Mouse (Mus musculus): ENCODE measurements around the gene Kcnj8.

Gene Kcnj8

DNA sequence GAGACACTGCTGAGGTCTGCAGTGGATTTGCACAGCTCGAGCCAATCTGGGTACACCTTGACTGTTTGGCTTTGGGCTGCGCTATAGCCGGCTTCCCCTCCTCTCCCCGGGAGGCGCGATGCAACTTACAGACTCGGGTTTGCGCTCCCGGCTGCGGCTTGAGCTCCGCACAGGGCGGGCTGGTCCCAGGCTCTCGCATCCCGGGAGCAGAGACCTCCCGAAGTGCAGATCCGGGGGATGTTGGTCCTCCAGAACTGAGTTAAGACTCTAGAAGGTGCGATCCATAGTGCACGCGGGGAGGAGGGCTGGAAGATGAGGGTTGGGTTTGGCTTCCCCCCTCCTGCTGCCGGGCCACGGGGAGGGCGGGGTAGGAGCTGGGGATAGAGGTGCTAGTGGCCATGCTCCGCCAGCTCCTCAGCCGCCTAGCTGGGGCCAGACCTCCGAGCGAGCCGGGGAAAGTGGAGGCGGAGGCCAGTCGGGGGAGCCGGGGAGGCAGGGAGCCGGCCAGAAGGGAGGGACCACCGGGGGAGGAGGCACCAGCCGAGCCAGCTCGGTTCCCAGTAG lies at the start of gene Kcnj8:
Kcnj8 (minus strand) TSS at position 560 of the 564 bp plus-strand sequence.
- DNase-seq (ENCODE audit: low spot score), result no peak

DNA sequence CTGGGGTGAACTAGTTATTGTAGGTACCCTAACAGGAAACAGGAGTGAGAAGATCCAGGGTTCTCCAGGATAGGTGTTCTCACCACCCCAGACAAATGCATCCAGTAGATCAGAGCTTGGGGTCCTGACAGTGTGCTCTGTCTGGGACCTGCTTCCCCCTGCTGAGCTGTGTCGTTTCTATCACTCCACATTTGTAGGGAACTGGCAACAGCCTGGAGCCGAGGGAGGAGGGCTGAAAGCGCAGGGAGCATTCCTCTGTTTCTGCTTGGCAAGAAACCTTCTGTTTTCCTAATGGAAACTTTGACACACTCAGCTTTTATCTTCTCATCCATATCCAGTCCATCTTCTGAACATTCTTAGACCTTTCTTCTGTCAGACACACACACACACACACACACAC lies 45.2 kb upstream of the Kcnj8 start:
- DNase-seq (ENCODE audit: low spot score), result no peak

- DNase-seq (ENCODE audit: low spot score), result peak; percentile 43
Measured at GRCm38 (mm10) chr6:142614324-142614723, 42.9 kb upstream of the Kcnj8 start.

DNA sequence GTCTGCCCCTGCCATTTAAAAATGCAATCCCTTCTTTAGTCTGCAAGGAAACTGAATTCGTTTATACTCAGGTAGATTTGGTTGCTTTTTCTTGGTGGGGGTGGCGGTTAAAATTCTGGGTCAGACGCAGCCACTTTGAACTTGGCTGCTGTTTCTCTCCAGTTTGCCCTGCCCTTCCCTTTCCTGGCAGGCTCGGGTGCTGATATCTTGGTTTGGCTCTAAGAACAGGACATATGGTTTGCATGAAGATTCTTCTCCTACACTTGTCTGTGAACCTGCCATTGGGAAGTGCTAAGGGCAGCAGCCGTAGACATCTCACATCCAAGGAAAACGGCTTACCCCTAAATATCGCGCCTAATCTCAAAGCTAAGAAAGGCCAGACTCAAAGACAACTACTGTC lies 41.0 kb upstream of the Kcnj8 start:
- DNase-seq (ENCODE audit: low spot score), result no peak

- DNase-seq (ENCODE audit: low spot score), result no peak
Measured at GRCm38 (mm10) chr6:142609401-142610373, 38.3 kb upstream of the Kcnj8 start.

DNA sequence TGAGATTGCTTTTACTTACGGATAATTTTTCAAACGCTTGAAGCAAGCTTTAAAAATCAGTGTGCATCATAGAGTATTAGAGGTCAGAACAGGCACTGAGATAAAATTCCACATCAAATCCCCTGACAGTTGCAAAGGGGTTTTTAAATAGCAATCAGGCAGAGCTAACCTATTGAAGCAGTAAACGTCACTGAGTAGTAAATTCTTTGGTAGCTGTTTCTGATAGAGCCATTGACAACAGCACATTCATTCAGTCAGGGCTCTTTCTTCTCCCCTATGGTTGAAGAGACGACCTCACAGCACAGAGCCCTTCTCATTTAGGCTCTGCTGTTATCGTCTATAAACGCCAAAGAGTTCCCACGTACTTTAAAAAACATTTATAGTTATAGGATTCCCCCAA lies 35.7 kb upstream of the Kcnj8 start:
- no peak for DNase-seq (ENCODE audit: low spot score)

DNA sequence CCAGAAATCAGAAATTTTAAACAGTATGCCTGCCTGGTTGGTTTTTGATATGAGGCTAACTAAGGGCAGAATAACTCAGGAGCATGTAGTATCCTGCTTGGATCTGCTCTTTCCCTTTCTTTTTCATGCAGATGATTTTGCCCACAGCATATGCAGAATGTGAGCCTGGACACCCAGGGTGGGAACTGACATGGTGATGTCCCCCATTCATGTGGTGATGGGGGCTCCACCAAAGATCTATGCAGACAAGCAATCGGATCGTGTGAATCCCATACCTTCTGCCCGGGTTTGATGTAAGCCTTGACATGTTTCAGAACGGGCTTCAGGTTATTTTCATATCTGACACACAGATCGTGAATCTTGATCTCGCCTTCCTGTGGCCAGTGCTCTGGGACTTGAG lies 31.4 kb upstream of the Kcnj8 start:
- no peak for DNase-seq (ENCODE audit: low spot score)

- no peak for DNase-seq (ENCODE audit: low spot score)
Measured at GRCm38 (mm10) chr6:142578831-142579230, 7.4 kb upstream of the Kcnj8 start.

DNA sequence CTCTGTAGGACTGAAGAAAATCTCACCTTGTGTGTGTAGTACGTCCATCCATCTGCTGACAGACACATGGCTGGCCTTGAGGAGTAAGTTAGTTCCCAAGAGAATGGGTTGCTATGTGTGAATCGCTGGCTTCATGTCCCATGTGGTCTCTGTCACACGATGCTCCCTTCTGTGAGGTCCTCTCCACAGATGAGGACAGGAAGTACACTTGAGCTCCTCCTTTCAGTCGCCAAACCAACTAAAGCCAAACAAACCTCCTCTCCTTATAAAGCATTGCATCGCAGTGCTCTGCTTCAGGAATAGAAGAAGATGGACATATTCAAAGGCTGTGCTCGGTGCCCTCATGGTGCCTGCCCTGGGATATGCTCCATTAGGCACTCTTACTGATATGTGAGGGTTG lies 6.4 kb upstream of the Kcnj8 start:
- DNase-seq (ENCODE audit: low spot score), result no peak

GRCm38 (mm10) chr6:142572876-142573275 lies 1.5 kb upstream of the Kcnj8 start:
- no peak for DNase-seq (ENCODE audit: low spot score)

DNA sequence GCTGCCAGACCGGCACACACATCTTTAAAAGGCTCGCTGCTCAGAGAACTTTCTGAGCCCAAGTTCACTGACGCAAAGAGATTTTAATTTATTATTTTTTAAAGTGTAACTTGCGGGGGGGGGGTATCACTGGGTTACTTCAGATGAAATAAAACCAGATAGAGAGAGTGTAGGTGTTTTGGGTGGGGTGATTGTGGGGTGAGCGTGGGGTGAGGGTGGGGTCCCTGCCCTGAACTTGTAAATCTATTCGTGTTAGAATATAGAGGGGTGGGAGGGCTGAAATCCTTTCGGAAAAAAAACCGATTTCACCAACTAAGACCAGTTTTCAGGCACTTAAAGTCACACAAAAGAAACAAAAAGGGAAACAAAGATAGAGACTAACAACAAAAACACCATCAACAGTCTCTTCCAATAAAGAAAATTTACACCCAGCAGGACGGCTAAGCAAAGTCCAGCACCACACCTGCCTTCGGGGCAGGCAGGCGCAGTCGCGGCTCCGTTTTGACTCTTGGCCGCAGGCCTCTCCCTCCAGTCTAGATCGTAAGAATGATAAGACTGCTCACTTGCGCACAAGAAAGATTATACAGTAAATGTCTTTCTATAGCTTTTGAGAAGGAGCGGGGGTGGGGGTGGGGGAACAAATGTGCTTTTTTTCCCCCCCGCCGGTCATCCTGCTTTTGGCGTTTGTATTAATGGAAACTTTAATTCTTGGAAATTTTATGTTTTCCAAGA lies 381 bp upstream of the Kcnj8 start:
- no peak for DNase-seq (ENCODE audit: low spot score)

- DNase-seq (ENCODE audit: low spot score), result no peak
Measured at GRCm38 (mm10) chr6:142570046-142570770, 1.2 kb downstream of the Kcnj8 start.

- no peak for DNase-seq (ENCODE audit: low spot score)
Measured at GRCm38 (mm10) chr6:142568713-142569357, 2.6 kb downstream of the Kcnj8 start.

- DNase-seq (ENCODE audit: low spot score), result no peak
Measured at GRCm38 (mm10) chr6:142567452-142567851, 4.0 kb downstream of the Kcnj8 start.

GRCm38 (mm10) chr6:142564746-142565145 lies 6.7 kb downstream of the Kcnj8 start:
- DNase-seq (ENCODE audit: low spot score), result no peak

DNA sequence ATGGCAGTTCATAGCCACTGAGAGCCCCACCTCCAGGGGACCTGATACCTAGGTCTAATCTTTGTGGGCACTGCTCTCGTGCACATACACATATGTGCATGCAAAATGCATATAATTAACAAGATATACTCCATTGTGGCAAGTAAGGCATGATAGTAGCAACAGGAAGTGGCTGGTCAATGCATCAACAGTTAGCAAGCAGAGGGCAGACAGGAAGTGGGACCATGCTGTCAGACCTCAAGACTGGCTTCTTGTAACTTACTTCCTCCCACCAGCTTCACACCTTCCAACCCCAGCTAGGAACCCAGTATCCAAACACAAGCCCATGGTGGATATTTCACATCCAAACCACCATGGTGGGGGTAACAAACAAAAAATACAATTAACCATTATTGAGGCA lies 10.3 kb downstream of the Kcnj8 start:
- no peak for DNase-seq (ENCODE audit: low spot score)

DNA sequence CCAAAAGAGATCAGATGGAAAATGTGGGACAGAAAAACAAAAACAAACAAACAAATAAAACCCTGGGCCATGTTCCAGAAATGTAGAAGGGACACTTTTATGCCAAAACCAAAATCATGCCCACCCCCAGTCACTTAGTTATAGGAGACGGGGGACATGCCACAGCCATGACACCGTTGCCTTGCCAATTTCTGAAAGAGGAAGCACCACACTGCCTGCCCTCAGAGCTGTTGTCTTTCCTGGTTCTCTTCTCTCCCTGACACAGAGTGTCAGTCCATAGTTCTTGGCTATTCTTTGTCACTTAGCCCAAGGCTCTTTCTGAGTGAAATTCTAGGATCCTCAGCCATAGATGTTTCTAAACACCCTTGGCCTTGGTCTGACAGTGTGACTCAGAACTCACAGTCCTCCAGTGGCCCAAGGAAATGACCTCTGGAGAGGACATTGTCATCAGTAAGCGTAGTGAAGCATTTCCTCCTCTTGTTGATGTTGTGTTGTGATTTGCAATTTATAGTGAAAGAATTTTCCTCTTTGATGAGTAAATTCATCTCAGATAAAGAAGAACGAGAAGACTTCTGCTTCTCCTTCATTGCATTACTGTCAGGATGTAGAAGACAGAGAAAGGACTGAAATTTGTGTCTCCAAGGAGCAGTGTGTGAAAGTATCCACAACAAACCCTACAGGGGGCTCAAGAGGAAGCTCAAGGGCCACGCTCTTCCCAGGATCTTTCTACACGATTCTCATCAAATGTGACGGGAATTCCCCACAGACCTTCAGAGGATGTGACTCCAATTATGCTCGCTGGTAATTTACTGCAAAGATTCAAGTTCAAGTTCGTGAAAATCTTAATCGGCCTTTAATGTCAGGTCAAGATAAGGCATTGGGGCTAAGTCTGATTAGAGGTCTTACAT lies 12.4 kb downstream of the Kcnj8 start:
- DNase-seq (ENCODE audit: low spot score), result no peak

DNA sequence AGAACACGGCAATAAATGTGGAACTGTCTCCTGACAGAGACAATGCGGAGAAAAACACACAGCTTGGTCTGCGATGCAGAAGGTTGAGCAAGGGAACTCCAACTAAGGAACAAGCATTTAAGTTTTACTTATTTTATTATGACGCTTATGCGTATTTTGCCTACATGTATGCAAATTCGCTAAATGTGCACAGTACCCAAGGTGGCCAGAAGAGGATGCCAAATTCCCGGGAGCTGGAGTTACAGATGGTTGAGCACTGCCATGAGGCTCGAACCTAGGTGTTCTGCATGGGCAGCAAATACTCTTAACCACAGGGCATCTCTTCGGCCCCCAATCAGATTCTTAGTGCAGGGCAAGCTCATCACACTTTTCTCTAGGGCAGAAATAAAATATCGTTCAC lies 13.3 kb downstream of the Kcnj8 start:
- no peak for DNase-seq (ENCODE audit: low spot score)

DNA sequence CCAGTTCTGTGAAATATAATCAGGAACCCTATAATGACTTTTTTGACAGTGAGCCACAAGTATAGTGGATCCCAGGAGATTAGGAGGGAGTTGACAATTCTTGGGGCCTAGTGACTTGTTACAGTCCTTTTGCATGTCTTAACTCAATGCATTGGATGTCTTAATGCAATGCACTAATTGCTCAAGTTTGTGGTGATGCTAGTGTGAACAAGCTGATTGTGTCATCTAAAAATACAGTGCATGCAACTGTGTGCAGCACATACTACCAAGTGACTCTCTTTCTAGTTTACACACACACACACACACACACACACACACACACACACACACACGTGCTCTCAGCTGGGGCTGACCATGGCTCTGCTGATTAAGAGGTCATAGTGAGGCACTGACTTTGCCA lies 15.4 kb downstream of the Kcnj8 start:
- DNase-seq (ENCODE audit: low spot score), result no peak

- no peak for DNase-seq (ENCODE audit: low spot score)
Measured at GRCm38 (mm10) chr6:142551482-142551881, 19.9 kb downstream of the Kcnj8 start.

GRCm38 (mm10) chr6:142550871-142551270 lies 20.5 kb downstream of the Kcnj8 start:
- DNase-seq (ENCODE audit: low spot score), result no peak
